Mouse (Mus musculus) C2C12 (cell line): ENCODE measurements around the gene Mbnl1.

ENCODE experiments used
- CTCF ChIP-seq: IDR thresholded peaks from one replicate; pipeline ENCODE4 v1.5.1; 2011; ENCODE audit not compliant: control insufficient read depth, insufficient read depth, insufficient read length
- MAX ChIP-seq: IDR thresholded peaks from one replicate; pipeline ENCODE4 v1.6.1; 2011; ENCODE audit warnings: mild to moderate bottlenecking, control low read depth
- MYOD1 ChIP-seq: IDR thresholded peaks from one replicate; pipeline ENCODE4 v1.6.1; 2011; ENCODE audit warnings: low read depth; ENCODE audit not compliant: control insufficient read depth, insufficient read length

DNA sequence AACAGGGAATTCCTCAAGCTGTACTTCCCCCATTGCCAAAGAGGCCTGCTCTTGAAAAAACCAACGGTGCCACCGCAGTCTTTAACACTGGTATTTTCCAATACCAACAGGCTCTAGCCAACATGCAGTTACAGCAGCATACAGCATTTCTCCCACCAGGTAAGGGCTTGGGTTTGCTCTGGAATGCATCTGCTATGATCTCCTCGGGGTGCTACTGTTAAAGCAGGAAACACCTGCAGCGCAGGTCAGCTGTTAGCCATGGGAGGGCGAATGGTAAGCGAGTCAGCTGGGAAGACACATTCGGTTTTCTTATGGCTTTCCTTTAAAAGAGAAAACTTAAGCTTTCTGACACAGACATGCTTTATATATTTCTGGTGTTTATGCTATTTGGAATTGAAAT is 143.0 kb downstream of the Mbnl1 start:
- TF ChIP-seq MAX (no peak), CTCF (no peak), MYOD1 (no peak)
